24 mouse cellular contexts compared by ENCODE assay signal in genomic region chr5:66898252-66898651, GRCm38 (mm10).
DNase-seq lines count a peak whose midpoint lies in the region; ATAC-seq and TF ChIP-seq lines count a peak whose summit lies in the region.
"Had no signal": no experiment of that assay in that cellular context is flagged by ENCODE, and none has a peak within 500 bp of the region (broad histone marks: within the 10 kb centered on the region; RNA-seq: fewer than 3 reads in every experiment).

No protein-coding gene starts in this region.

- H3K4me1 ChIP-seq in lung, embryonic 15.5 days, result 0 out of 2 replicates have a peak, but pooled peaks cover 9% of the 10 kb centered on the region
- H3K4me1 ChIP-seq: forebrain, embryonic 15.5 days; hindbrain, embryonic 15.5 days; midbrain, embryonic 13.5 days had no signal

- WGBS in lung, embryonic 15.5 days, result 54% methylated on average over 1 of the region's 1 CpGs

- H3K4me2 ChIP-seq in lung, embryonic 15.5 days, result no peak overlapping the region; the same call in 1 of the 2 replicates
- H3K4me2 ChIP-seq: forebrain, embryonic 15.5 days; hindbrain, embryonic 15.5 days; midbrain, embryonic 13.5 days had no signal

- TF ChIP-seq CTCF in layer of hippocampus, adult 2 months (conservative IDR thresholded peaks at IDR 0.05), result no peak

- H3K27me3 ChIP-seq in lung, embryonic 15.5 days, result no peaks in the 10 kb centered on the region
- H3K27me3 ChIP-seq: forebrain, embryonic 15.5 days; hindbrain, embryonic 15.5 days; midbrain, embryonic 13.5 days had no signal

- H3K9ac ChIP-seq in lung, embryonic 15.5 days, result no peak overlapping the region
- H3K9ac ChIP-seq: forebrain, embryonic 15.5 days; hindbrain, embryonic 15.5 days; midbrain, embryonic 13.5 days had no signal

- H3K36me3 ChIP-seq in lung, embryonic 15.5 days, result no peaks in the 10 kb centered on the region
- H3K36me3 ChIP-seq: forebrain, embryonic 15.5 days; hindbrain, embryonic 15.5 days; midbrain, embryonic 13.5 days had no signal

- no peak overlapping the region for H3K4me3 ChIP-seq in layer of hippocampus, adult 2 months
- H3K4me3 ChIP-seq in lung, embryonic 15.5 days, result peak overlapping the region; percentile 21
- H3K4me3 ChIP-seq: forebrain, embryonic 15.5 days; hindbrain, embryonic 15.5 days; midbrain, embryonic 13.5 days; myocyte had no signal

- ATAC-seq in lung, embryonic 15.5 days (ENCODE audit: borderline replicate concordance, extremely low read depth, low FRiP score, low TSS enrichment), result peak; percentile 55; the same call in 1 of the 2 replicates
- ATAC-seq: activated CD4-positive, CD25-positive, alpha-beta regulatory T cell, adult 4 months; forebrain, embryonic 15.5 days; intestine, embryonic 16.5 days; midbrain, embryonic 13.5 days had no signal

- H3K9me3 ChIP-seq in lung, embryonic 15.5 days, result no peaks in the 10 kb centered on the region
- H3K9me3 ChIP-seq: forebrain, embryonic 15.5 days; hindbrain, embryonic 15.5 days; midbrain, embryonic 13.5 days had no signal

- peak overlapping the region; percentile 39 for H3K27ac ChIP-seq in layer of hippocampus, adult 2 months
- H3K27ac ChIP-seq in lung, embryonic 15.5 days, result no peak overlapping the region
- H3K27ac ChIP-seq: forebrain, embryonic 15.5 days; hindbrain, embryonic 15.5 days; midbrain, embryonic 13.5 days; stomach, postnatal 0 days had no signal

- DNase-seq in layer of hippocampus, adult 2 months (ENCODE audit: low spot score in 2 of 2), result no peak
- DNase-seq in layer of hippocampus, adult 9-11 months, result no peak
- peak; percentile 48 to 61 for DNase-seq in lung, adult 18-20 months
- peak; percentile 56 for DNase-seq in lung, postnatal 36 days
- DNase-seq in right cerebral cortex, postnatal 4 days, result no peak
- DNase-seq in cerebellum, postnatal 25 days, result no peak
- DNase-seq: adrenal gland, adult 8-10 months; cerebellum, adult 11-12 months; cerebellum, postnatal 14 days; gastrocnemius, postnatal 36 days; heart, postnatal 36 days; kidney, adult 9 months; kidney, postnatal 25 days; left cerebral cortex, postnatal 4 days; thymus, adult 2 months; thymus, postnatal 4 days had no signal

Comparison
In these comparisons a context has a peak if more than half of its experiments do, and no peak if none do; other contexts are left out.
1. DNase-seq: peak in lung, adult 18-20 months (2 of 2) and lung, postnatal 36 days (single experiment); none in layer of hippocampus, adult 2 months (0 of 2), layer of hippocampus, adult 9-11 months (single experiment), right cerebral cortex, postnatal 4 days (single experiment) and cerebellum, postnatal 25 days (0 of 2).